Mouse (Mus musculus) retina, adult 2 months (tissue): ENCODE results near the gene Sprn.

Experiments
- DNase-seq: peaks from one replicate; pipeline ENCODE4 v3.0.0-alpha.2; 2012; ENCODE audit warnings: low read depth, low spot score

The Sprn gene

GRCm38 (mm10) chr7:140101498-140101897 is 53.2 kb downstream of the Sprn start:
- no peak for DNase-seq
